Mouse (Mus musculus): ENCODE measurements around the gene Gm20772.
"Not testable (repeated sequence)": the region's sequence is repeated elsewhere in the genome, so short reads cannot be mapped to it uniquely, and the experiment has no call there.

Gm20772 gene

GRCm38 (mm10) chrY:17874441-17874840, at the start of gene Gm20772, which contains the start of gene Gm20831:
Gene Gm20772 (plus strand): TSS chrY:17874741.
Gene Gm20831 (plus strand): TSS chrY:17874741.
- not testable (repeated sequence) for DNase-seq (ENCODE audit: low spot score in 2 of 2)

- DNase-seq (ENCODE audit: low spot score in 2 of 2), result not testable (repeated sequence)
These were observed 28.4 kb upstream of the Gm20772 start, which contains the start of gene Gm21904 for GRCm38 (mm10) chrY:17846166-17846565. Gene Gm21904 (minus strand): TSS chrY:17846266.
